Mouse (Mus musculus) olfactory bulb, adult 2 months (tissue): ENCODE data around the gene Eva1b.

Experiments used
- CTCF ChIP-seq: fragments of 200-500 bp; IDR thresholded peaks from 2 replicates; pipeline ENCODE4 v1.5.1; 2012; ENCODE audit warnings: low read depth, mild to moderate bottlenecking, low read length, moderate library complexity; ENCODE audit not compliant: insufficient read depth
- POLR2A ChIP-seq: fragments of 200-500 bp; IDR thresholded peaks from 2 replicates; pipeline ENCODE4 v1.6.1; 2012; ENCODE audit warnings: mild to moderate bottlenecking, low read depth, low read length, moderate library complexity; ENCODE audit not compliant: insufficient read depth

GRCm38 (mm10) chr4:126141021-126141420 is 6.5 kb upstream of the Eva1b start:
- TF ChIP-seq CTCF (no peak), POLR2A (no peak)
